Mouse (Mus musculus) embryonic facial prominence, embryonic 14.5 days (tissue): Measurements from ENCODE around the gene Aldh1a2. TPM values are rescaled to one million over a fixed set of nuclear protein-coding genes. Genes with fewer than 3 reads are reported as not detected.

Experiments
- ATAC-seq: fragments of 200-750 bp; cut with Nextera tagmentation; 2 replicates; pipeline ENCODE4 v1.8.0; 2017; ENCODE audit warnings: low read depth, moderate number of reproducible peaks, moderate TSS enrichment
- DNase-seq: peaks from one replicate; pipeline ENCODE4 v3.0.0-alpha.2; 2015; ENCODE audit warnings: low spot score
- H3K27ac ChIP-seq: fragments of 300-500 bp; sonication (generic); replicated peaks from 2 replicates; pipeline ENCODE4 v1.5.1; 2014; ENCODE audit warnings: low read depth, mild to moderate bottlenecking, low read length, moderate library complexity
- H3K27me3 ChIP-seq: fragments of 300-500 bp; sonication (generic); replicated peaks from 2 replicates; pipeline ENCODE4 v1.6.1; 2014; ENCODE audit warnings: low read length; ENCODE audit not compliant: control insufficient read depth, insufficient read depth
- H3K36me3 ChIP-seq: fragments of 300-500 bp; sonication (generic); 2 replicates; pipeline ENCODE4 v1.6.1; 2014; ENCODE audit warnings: low read length, mixed read lengths; ENCODE audit not compliant: control insufficient read depth, insufficient read depth
- H3K4me1 ChIP-seq: fragments of 300-500 bp; sonication (generic); 2 replicates; pipeline ENCODE4 v1.6.1; 2014; ENCODE audit warnings: antibody characterized with exemption, low read length; ENCODE audit not compliant: control insufficient read depth, insufficient read depth
- H3K4me2 ChIP-seq: fragments of 300-500 bp; sonication (generic); 2 replicates; pipeline ENCODE4 v1.6.1; 2014; ENCODE audit warnings: low read depth, mild to moderate bottlenecking, low read length, moderate library complexity, mixed read lengths
- H3K4me3 ChIP-seq: fragments of 300-500 bp; sonication (generic); 2 replicates; pipeline ENCODE4 v1.5.1; 2014; ENCODE audit warnings: low read depth, mild to moderate bottlenecking, low read length
- H3K9ac ChIP-seq: fragments of 300-500 bp; sonication (generic); 2 replicates; pipeline ENCODE4 v1.6.1; 2014; ENCODE audit warnings: low read depth, mild to moderate bottlenecking, low read length, moderate library complexity, mixed read lengths
- H3K9me3 ChIP-seq: fragments of 300-500 bp; sonication (generic); 2 replicates; pipeline ENCODE4 v1.6.1; 2016; ENCODE audit warnings: low read length; ENCODE audit not compliant: control insufficient read depth
- WGBS: fragments of 180-500 bp; shearing (Covaris S2); extraction: QIAGEN DNeasy Blood & Tissue Kit; methylation state at CpG from one replicate; pipeline ENCODE4 v1.1.7; 2014; 5-methylcytosine and 5-hydroxymethylcytosine counted together
- polyA plus RNA-seq: library from polyadenylated mRNA; unstranded; fragments of >200 nt; fragmentation: Nextera tagmentation; extraction: Ambion mirVana; gene quantifications from 2 replicates; pipeline ENCODE4 v1.2.1, GENCODE M21; 2014

The Aldh1a2 gene
- polyA plus RNA-seq, 1 experiment from 2014 or later, result 41.3 TPM

DNA sequence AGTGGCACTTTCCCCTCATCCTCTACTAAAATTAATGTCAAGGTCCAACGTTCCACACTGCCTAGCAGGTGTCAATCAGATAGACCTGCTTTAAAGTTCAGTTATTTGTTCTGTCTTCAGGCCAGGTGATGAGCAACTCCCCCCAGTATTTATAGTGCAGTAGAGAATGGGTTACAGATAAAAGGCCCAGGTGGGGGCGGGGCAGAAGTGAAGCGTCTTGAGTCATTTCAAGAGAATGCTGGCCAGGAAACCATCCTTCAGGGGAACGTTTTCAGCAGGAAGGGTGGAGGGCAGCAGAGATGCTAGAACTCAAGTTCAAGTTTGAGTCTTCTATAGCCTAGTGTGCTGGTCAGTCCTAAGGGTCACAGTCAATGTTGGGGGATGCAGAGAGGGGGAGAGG is 121.1 kb downstream of the Aldh1a2 start:
- Histone ChIP-seq H3K27ac (no peak overlapping the region), H3K9me3 (no peaks in the 10 kb centered on the region), H3K36me3 (no peaks in the 10 kb centered on the region), H3K9ac (no peak overlapping the region), H3K27me3 (no peaks in the 10 kb centered on the region), H3K4me2 (no peak overlapping the region), H3K4me3 (no peak overlapping the region), H3K4me1 (no peaks in the 10 kb centered on the region)
- DNase-seq (no peak), ATAC-seq (no peak)
- WGBS, result 51% methylated on average over 4 of the region's 4 CpGs

DNA sequence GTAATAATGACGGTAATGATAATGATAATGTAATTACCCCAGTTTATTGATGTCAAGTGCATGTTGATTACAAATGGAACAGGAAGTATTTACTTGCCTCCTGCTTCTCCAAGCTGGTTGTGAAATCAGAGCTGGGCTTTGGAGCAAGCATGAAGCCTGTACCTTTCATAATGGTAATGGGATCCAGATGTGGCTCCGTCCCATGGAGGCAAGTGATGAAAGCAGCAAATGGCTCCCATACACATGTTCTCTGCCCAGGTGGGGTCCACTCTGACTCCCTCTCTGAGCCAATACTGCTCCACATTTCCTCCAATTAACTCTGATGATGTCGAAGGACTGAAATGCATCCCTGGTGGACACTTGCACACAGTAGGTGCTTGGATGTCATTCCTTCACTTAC is 121.8 kb downstream of the Aldh1a2 start:
- H3K9ac ChIP-seq, result no peak overlapping the region
- no peak overlapping the region for H3K27ac ChIP-seq
- H3K4me3 ChIP-seq, result no peak overlapping the region
- H3K4me2 ChIP-seq, result no peak overlapping the region
- no peaks in the 10 kb centered on the region for H3K36me3 ChIP-seq
- no peaks in the 10 kb centered on the region for H3K4me1 ChIP-seq
- H3K9me3 ChIP-seq, result no peaks in the 10 kb centered on the region
- WGBS, result 29% methylated on average over 3 of the region's 3 CpGs
- peak; percentile 51 for DNase-seq
- ATAC-seq, result no peak
- H3K27me3 ChIP-seq, result no peaks in the 10 kb centered on the region

GRCm38 (mm10) chr9:71340116-71340515 is 124.5 kb downstream of the Aldh1a2 start:
- no peak for ATAC-seq

More at GRCm38 (mm10) chr9:71340116-71340515, 124.5 kb downstream of the Aldh1a2 start:
- H3K27me3 ChIP-seq, result no peaks in the 10 kb centered on the region
- H3K4me2 ChIP-seq, result no peak overlapping the region
- WGBS, result 47% methylated on average over 5 of the region's 5 CpGs
- no peaks in the 10 kb centered on the region for H3K4me1 ChIP-seq
- no peak overlapping the region for H3K4me3 ChIP-seq
- H3K36me3 ChIP-seq, result no peaks in the 10 kb centered on the region
- H3K9ac ChIP-seq, result no peak overlapping the region
- no peak overlapping the region for H3K27ac ChIP-seq
- no peak for DNase-seq
- no peaks in the 10 kb centered on the region for H3K9me3 ChIP-seq

Other genes starting within 250 kb of the Aldh1a2 start
- gene Aqp9, start 47.1 kb upstream of the Aldh1a2 start, polyA plus RNA-seq, result 0.43 and 0.68 TPM in 2 replicates